Mouse (Mus musculus) forebrain, postnatal 0 days (tissue): ENCODE results near the gene Catsperg1. TPM values are rescaled to one million over a fixed set of nuclear protein-coding genes. Genes with fewer than 3 reads are reported as not detected.

Source experiments
- ATAC-seq: fragments of 200-750 bp; cut with Nextera tagmentation; 2 replicates; pipeline ENCODE4 v1.8.0; 2017; ENCODE audit warnings: mild to moderate bottlenecking, moderate library complexity
- DNase-seq: peaks from one replicate; pipeline ENCODE4 v3.0.0-alpha.2; 2015
- H3K27ac ChIP-seq: fragments of 300-500 bp; sonication (generic); 2 replicates; pipeline ENCODE4 v1.5.1; 2014; ENCODE audit warnings: low read depth, mild to moderate bottlenecking, antibody characterized with exemption, low read length, moderate library complexity, mixed read lengths
- H3K27me3 ChIP-seq: fragments of 300-500 bp; sonication (generic); 2 replicates; pipeline ENCODE4 v1.6.1; 2014; ENCODE audit warnings: mild to moderate bottlenecking, low read length, mixed read lengths; ENCODE audit not compliant: insufficient read depth
- H3K36me3 ChIP-seq: fragments of 300-500 bp; sonication (generic); 2 replicates; pipeline ENCODE4 v1.6.1; 2014; ENCODE audit warnings: mild to moderate bottlenecking, moderate library complexity; ENCODE audit not compliant: insufficient read depth
- H3K4me1 ChIP-seq: fragments of 300-500 bp; sonication (generic); 2 replicates; pipeline ENCODE4 v1.6.1; 2014; ENCODE audit warnings: antibody characterized with exemption; ENCODE audit not compliant: insufficient read depth
- H3K4me2 ChIP-seq: fragments of 300-500 bp; sonication (generic); 2 replicates; pipeline ENCODE4 v1.6.1; 2014; ENCODE audit warnings: low read depth, mild to moderate bottlenecking, moderate library complexity
- H3K4me3 ChIP-seq: fragments of 300-500 bp; sonication (generic); 2 replicates; pipeline ENCODE4 v1.5.1; 2014; ENCODE audit warnings: low read depth, low read length, mixed read lengths
- H3K9ac ChIP-seq: fragments of 300-500 bp; sonication (generic); 2 replicates; pipeline ENCODE4 v1.6.1; 2014; ENCODE audit warnings: mild to moderate bottlenecking
- H3K9me3 ChIP-seq: fragments of 300-500 bp; sonication (generic); 2 replicates; pipeline ENCODE4 v1.6.1; 2016; ENCODE audit warnings: low read length
- CTCF ChIP-seq: sonication (generic); IDR thresholded peaks from 2 replicates; pipeline ENCODE4 v1.5.1; 2016; ENCODE audit warnings: antibody characterized with exemption, control low read depth, low read depth
- WGBS: fragments of 180-500 bp; shearing (Covaris S2); extraction: QIAGEN DNeasy Blood & Tissue Kit; methylation state at CpG from one replicate; pipeline ENCODE4 v1.1.7; 2014; 5-methylcytosine and 5-hydroxymethylcytosine counted together
- polyA plus RNA-seq: library from polyadenylated mRNA; unstranded; fragments of >200 nt; fragmentation: Nextera tagmentation; extraction: Ambion mirVana; gene quantifications from 2 replicates; pipeline ENCODE4 v1.2.1, GENCODE M21; 2015
- total RNA-seq: library from RNA; depleted of rRNA; stranded (reverse); fragments of >200 nt; gene quantifications from 2 replicates; pipeline ENCODE4 v1.2.3, GENCODE M21; 2014; rRNA removed

Catsperg1 gene
- total and polyA plus RNA-seq, 2 experiments from 2014 or later: 2.3 to 3.5 TPM

GRCm38 (mm10) chr7:29134230-29134629, 79.6 kb downstream of the Catsperg1 start:
- WGBS: 4% methylated on average over 4 of the region's 4 CpGs
- Histone ChIP-seq H3K4me2 (peak overlapping the region; percentile 46), H3K36me3 (no peaks in the 10 kb centered on the region), H3K4me1 (no peaks in the 10 kb centered on the region), H3K27ac (no peak overlapping the region), H3K27me3 (no peaks in the 10 kb centered on the region; the same call in 1 of the 2 replicates), H3K9ac (no peak overlapping the region), H3K4me3 (peak overlapping the region; percentile 24; the same call in 1 of the 2 replicates), H3K9me3 (no peaks in the 10 kb centered on the region)
- ATAC-seq: no peak
- DNase-seq: no peak
- no peak for TF ChIP-seq CTCF

Other genes starting within 250 kb of the Catsperg1 start
- gene Eif3k, start 232.2 kb downstream of the Catsperg1 start, total RNA-seq: 360 and 399 TPM in 2 replicates
- gene Eif3k, start 232.2 kb downstream of the Catsperg1 start, polyA plus RNA-seq: 318 and 368 TPM in 2 replicates
- 3.6 and 8.9 TPM in 2 replicates for gene Map4k1, start 232.0 kb downstream of the Catsperg1 start, total RNA-seq
- gene Map4k1, start 232.0 kb downstream of the Catsperg1 start, polyA plus RNA-seq: 18.8 and 18.9 TPM in 2 replicates
- gene Ryr1, start 88.9 kb downstream of the Catsperg1 start, total RNA-seq: 4.6 and 6.7 TPM in 2 replicates
- 4.2 and 8.8 TPM in 2 replicates for gene Ryr1, start 88.9 kb downstream of the Catsperg1 start, polyA plus RNA-seq
- gene Rasgrp4, start 79.2 kb downstream of the Catsperg1 start, total RNA-seq: 1.8 and 4.0 TPM in 2 replicates
- 0.84 and 1.3 TPM in 2 replicates for gene Rasgrp4, start 79.2 kb downstream of the Catsperg1 start, polyA plus RNA-seq
- 15.9 and 23.5 TPM in 2 replicates for gene Fam98c, start 57.8 kb downstream of the Catsperg1 start, total RNA-seq
- gene Fam98c, start 57.8 kb downstream of the Catsperg1 start, polyA plus RNA-seq: 24.7 and 25.3 TPM in 2 replicates
- gene Ggn, start 43.8 kb downstream of the Catsperg1 start, total RNA-seq: 0.67 and 0.77 TPM in 2 replicates
- 0.39 and 0.40 TPM in 2 replicates for gene Ggn, start 43.8 kb downstream of the Catsperg1 start, polyA plus RNA-seq
- gene Spred3, start 43.6 kb downstream of the Catsperg1 start, total RNA-seq: 19.0 and 29.0 TPM in 2 replicates
- 4.7 and 6.8 TPM in 2 replicates for gene Spred3, start 43.6 kb downstream of the Catsperg1 start, polyA plus RNA-seq
- 245 and 253 TPM in 2 replicates for gene Psmd8, start 33.3 kb downstream of the Catsperg1 start, total RNA-seq
- 292 and 338 TPM in 2 replicates for gene Psmd8, start 33.3 kb downstream of the Catsperg1 start, polyA plus RNA-seq
- 1.7 and 6.1 TPM in 2 replicates for gene Kcnk6, start 18.5 kb upstream of the Catsperg1 start, total RNA-seq
- 0.88 and 0.97 TPM in 2 replicates for gene Kcnk6, start 18.5 kb upstream of the Catsperg1 start, polyA plus RNA-seq
- gene Yif1b, start 24.3 kb upstream of the Catsperg1 start, total RNA-seq: 71.2 and 84.1 TPM in 2 replicates
- 97.7 and 100 TPM in 2 replicates for gene Yif1b, start 24.3 kb upstream of the Catsperg1 start, polyA plus RNA-seq
- gene 2200002D01Rik, start 34.4 kb upstream of the Catsperg1 start, total RNA-seq: 0.23 TPM in 1 of 2 replicates, not detected in the other
- gene 2200002D01Rik, start 34.4 kb upstream of the Catsperg1 start, polyA plus RNA-seq: 0.67 and 0.82 TPM in 2 replicates
- gene Spint2, start 67.9 kb upstream of the Catsperg1 start, total RNA-seq: 32.3 and 36.7 TPM in 2 replicates
- gene Spint2, start 67.9 kb upstream of the Catsperg1 start, polyA plus RNA-seq: 94.6 and 127 TPM in 2 replicates
- 1.5 and 2.0 TPM in 2 replicates for gene Ppp1r14a, start 75.3 kb upstream of the Catsperg1 start, total RNA-seq
- gene Ppp1r14a, start 75.3 kb upstream of the Catsperg1 start, polyA plus RNA-seq: 2.3 and 2.8 TPM in 2 replicates
- 246 and 291 TPM in 2 replicates for gene Dpf1, start 89.9 kb upstream of the Catsperg1 start, total RNA-seq
- gene Dpf1, start 89.9 kb upstream of the Catsperg1 start, polyA plus RNA-seq: 243 and 248 TPM in 2 replicates